Mouse (Mus musculus) megakaryocyte, embryonic 14.5 days (primary cell): ENCODE results near the gene Slc25a5.

Experiments
- FLI1 ChIP-seq: IDR thresholded peaks from 2 replicates; pipeline ENCODE4 v1.6.1; 2012; ENCODE audit warnings: low read length, inconsistent platforms, mixed read lengths
- GATA1 ChIP-seq: IDR thresholded peaks from 3 replicates; pipeline ENCODE4 v1.6.1; 2012; ENCODE audit warnings: mixed read lengths, low read length, inconsistent platforms, borderline replicate concordance

DNA sequence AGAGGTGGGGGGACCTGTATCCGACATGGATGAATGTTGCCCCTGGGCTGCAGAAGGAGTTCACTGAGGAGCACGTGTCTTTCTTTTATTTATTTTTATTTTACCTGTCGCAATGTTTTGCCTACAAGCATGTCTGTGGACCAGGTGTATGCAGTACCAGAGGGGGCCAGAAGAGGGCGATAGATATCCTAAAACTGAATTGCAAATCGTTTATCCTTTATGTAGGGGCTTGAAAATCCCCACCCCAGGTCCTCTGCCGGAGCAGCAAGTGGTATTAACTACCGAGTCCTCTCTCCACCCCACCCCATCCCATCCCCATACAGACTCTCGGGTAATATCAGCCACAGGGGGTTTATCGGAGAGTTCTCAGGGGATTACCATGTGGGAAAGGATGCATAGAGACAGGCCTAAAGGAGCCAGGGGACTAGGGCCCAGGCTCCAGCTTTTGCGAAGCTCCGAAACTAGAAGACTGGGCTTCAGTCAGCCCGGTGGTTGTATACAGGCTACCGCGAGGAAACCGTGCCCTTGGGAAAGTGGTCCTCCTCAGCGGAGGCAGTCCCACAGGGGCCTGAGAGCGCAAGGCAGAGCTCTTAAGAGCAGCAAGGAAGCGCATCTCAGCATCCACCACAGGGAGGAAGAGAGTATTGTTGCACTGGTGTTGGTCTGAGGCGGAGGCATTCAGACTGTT is 38.1 kb downstream of the Slc25a5 start:
- TF ChIP-seq GATA1: no peak
- TF ChIP-seq FLI1: no peak
